Mouse (Mus musculus): ENCODE measurements around the gene Slc25a36.

The Slc25a36 gene

GRCm38 (mm10) chr9:97112238-97112637 is 1.3 kb upstream of the Slc25a36 start:
- DNase-seq (ENCODE audit: low read depth, low spot score) = no peak

- no peak for DNase-seq (ENCODE audit: low read depth, low spot score)
Observed at GRCm38 (mm10) chr9:97111506-97111905, 549 bp upstream of the Slc25a36 start.

- no peak for DNase-seq (ENCODE audit: low read depth, low spot score)
Observed at GRCm38 (mm10) chr9:97106481-97107160, 4.3 kb downstream of the Slc25a36 start.

- DNase-seq (ENCODE audit: low read depth, low spot score) = no peak
Observed at GRCm38 (mm10) chr9:97105400-97105985, 5.5 kb downstream of the Slc25a36 start.

- no peak for DNase-seq (ENCODE audit: low read depth, low spot score)
Observed at GRCm38 (mm10) chr9:97103376-97104061, 7.4 kb downstream of the Slc25a36 start.

GRCm38 (mm10) chr9:97098985-97099384 is 12.0 kb downstream of the Slc25a36 start:
- no peak for DNase-seq (ENCODE audit: low read depth, low spot score)

- DNase-seq (ENCODE audit: low read depth, low spot score) = no peak
Observed at GRCm38 (mm10) chr9:97096180-97096579, 14.8 kb downstream of the Slc25a36 start.

GRCm38 (mm10) chr9:97087850-97088249 is 23.1 kb downstream of the Slc25a36 start:
- DNase-seq (ENCODE audit: low read depth, low spot score) = no peak

GRCm38 (mm10) chr9:97084628-97085027 is 26.3 kb downstream of the Slc25a36 start:
- no peak for DNase-seq (ENCODE audit: low read depth, low spot score)

GRCm38 (mm10) chr9:97081106-97081862 is 29.7 kb downstream of the Slc25a36 start:
- no peak for DNase-seq (ENCODE audit: low read depth, low spot score)

GRCm38 (mm10) chr9:97069911-97070310 is 41.0 kb downstream of the Slc25a36 start:
- no peak for DNase-seq (ENCODE audit: low read depth, low spot score)

- no peak for DNase-seq (ENCODE audit: low read depth, low spot score)
Observed at GRCm38 (mm10) chr9:97069466-97069865, 41.5 kb downstream of the Slc25a36 start.

GRCm38 (mm10) chr9:97068201-97069095 is 42.5 kb downstream of the Slc25a36 start:
- peak; percentile 92 for DNase-seq (ENCODE audit: low read depth, low spot score)

GRCm38 (mm10) chr9:97067761-97068160 is 43.2 kb downstream of the Slc25a36 start:
- DNase-seq (ENCODE audit: low read depth, low spot score) = no peak

- DNase-seq (ENCODE audit: low read depth, low spot score) = no peak
Observed at GRCm38 (mm10) chr9:97065885-97066284, 45.1 kb downstream of the Slc25a36 start.

- no peak for DNase-seq (ENCODE audit: low read depth, low spot score)
Observed at GRCm38 (mm10) chr9:97065216-97065615, 45.7 kb downstream of the Slc25a36 start.

GRCm38 (mm10) chr9:97064161-97064560 is 46.8 kb downstream of the Slc25a36 start:
- DNase-seq (ENCODE audit: low read depth, low spot score) = no peak

- DNase-seq (ENCODE audit: low read depth, low spot score) = no peak
Observed at GRCm38 (mm10) chr9:97061696-97062095, 49.3 kb downstream of the Slc25a36 start.

GRCm38 (mm10) chr9:97056541-97057338 is 54.2 kb downstream of the Slc25a36 start:
- no peak for DNase-seq (ENCODE audit: low read depth, low spot score)

- no peak for DNase-seq (ENCODE audit: low read depth, low spot score)
Observed at GRCm38 (mm10) chr9:97055906-97056305, 55.1 kb downstream of the Slc25a36 start.

Measured in forelimb bud, embryonic 11.5 days (tissue).